Mouse (Mus musculus) spleen, postnatal 14 days (tissue): Measurements from ENCODE around the gene Pcdh15.

Experiments
- DNase-seq, 2 experiments: peaks; one replicate each; pipeline ENCODE4 v3.0.0; 2021 to 2022; ENCODE audit warnings: low spot score in 2 of 2

Gene Pcdh15

GRCm38 (mm10) chr10:73379001-73379400, 279.9 kb downstream of the Pcdh15 start:
- DNase-seq, result no peak

GRCm38 (mm10) chr10:73384003-73384402, 284.9 kb downstream of the Pcdh15 start:
- no peak for DNase-seq

GRCm38 (mm10) chr10:73400426-73400825, 301.3 kb downstream of the Pcdh15 start:
- DNase-seq, result no peak

GRCm38 (mm10) chr10:73425408-73425807, 326.3 kb downstream of the Pcdh15 start:
- no peak for DNase-seq

GRCm38 (mm10) chr10:73431345-73431744, 332.2 kb downstream of the Pcdh15 start:
- no peak for DNase-seq

GRCm38 (mm10) chr10:73484082-73484481, 384.9 kb downstream of the Pcdh15 start:
- DNase-seq, result no peak

GRCm38 (mm10) chr10:73491654-73492053, 392.5 kb downstream of the Pcdh15 start:
- DNase-seq, result no peak

- no peak for DNase-seq
Measured at GRCm38 (mm10) chr10:73514846-73515245, 415.7 kb downstream of the Pcdh15 start.

- DNase-seq, result no peak
Measured at GRCm38 (mm10) chr10:73515742-73516141, 416.6 kb downstream of the Pcdh15 start.

- DNase-seq, result no peak
Measured at GRCm38 (mm10) chr10:73519438-73519837, 420.3 kb downstream of the Pcdh15 start.

- DNase-seq, result no peak
Measured at GRCm38 (mm10) chr10:73552831-73553230, 453.7 kb downstream of the Pcdh15 start.

GRCm38 (mm10) chr10:73564216-73564615, 465.1 kb downstream of the Pcdh15 start:
- no peak for DNase-seq

- DNase-seq, result no peak
Measured at GRCm38 (mm10) chr10:73574711-73575297, 475.7 kb downstream of the Pcdh15 start.

GRCm38 (mm10) chr10:73667501-73667900, 568.4 kb downstream of the Pcdh15 start:
- DNase-seq, result no peak

GRCm38 (mm10) chr10:73700519-73701286, 601.6 kb downstream of the Pcdh15 start:
- no peak for DNase-seq

- DNase-seq, result no peak
Measured at GRCm38 (mm10) chr10:73725566-73726240, 626.6 kb downstream of the Pcdh15 start.

GRCm38 (mm10) chr10:73733246-73733645, 634.1 kb downstream of the Pcdh15 start:
- DNase-seq, result no peak

- no peak for DNase-seq
Measured at GRCm38 (mm10) chr10:73749021-73749420, 649.9 kb downstream of the Pcdh15 start.

GRCm38 (mm10) chr10:73753876-73754275, 654.7 kb downstream of the Pcdh15 start:
- no peak for DNase-seq

GRCm38 (mm10) chr10:73782945-73783344, 683.8 kb downstream of the Pcdh15 start:
- no peak for DNase-seq

GRCm38 (mm10) chr10:73788163-73788562, 689.0 kb downstream of the Pcdh15 start:
- DNase-seq, result no peak

GRCm38 (mm10) chr10:73805069-73805468, 705.9 kb downstream of the Pcdh15 start:
- no peak for DNase-seq

- DNase-seq, result no peak
Measured at GRCm38 (mm10) chr10:73812311-73812710, 713.2 kb downstream of the Pcdh15 start.
